Mouse (Mus musculus) gastrocnemius, postnatal 25 days (tissue): ENCODE results near the gene Vmn1r75. TPM values are rescaled to one million over a fixed set of nuclear protein-coding genes. Genes with fewer than 3 reads are reported as not detected.

ENCODE experiments used
- DNase-seq: peaks from one replicate; pipeline ENCODE4 v3.0.0; 2022
- long read RNA-seq, 2 experiments: library from polyadenylated mRNA; stranded (forward); transcript quantifications; one replicate each; pipeline ENCODE4 v2.0.0; 2021
- total RNA-seq, 2 experiments: library from RNA; stranded (reverse); gene quantifications; 1 replicate in 1 of 2; 2 replicates in 1 of 2; pipeline ENCODE4 v1.2.3; 2021

Vmn1r75 gene
- not detected for total RNA-seq
- long read RNA-seq, experiment 1: 0 reads
- long read RNA-seq, experiment 2: 0 reads

- DNase-seq: no peak
Measured at GRCm38 (mm10) chr7:11874330-11874729, at the start of gene Vmn1r75. Vmn1r75 (plus strand) TSS chr7:11874630.

- DNase-seq: no peak
Measured at GRCm38 (mm10) chr7:11833680-11834079, 40.8 kb upstream of the Vmn1r75 start, which contains the start of gene Vmn1r74. Vmn1r74 (plus strand) TSS chr7:11833980.

Other genes with a start within 250 kb of the Vmn1r75 start
- not detected for gene Vmn1r72, start 194.5 kb upstream of the Vmn1r75 start, total RNA-seq
- gene Vmn1r73, start 144.4 kb upstream of the Vmn1r75 start, total RNA-seq: not detected
- not detected for gene Vmn1r74, start 40.6 kb upstream of the Vmn1r75 start, total RNA-seq
- not detected for gene Vmn1r76, start 63.6 kb downstream of the Vmn1r75 start, total RNA-seq
- not detected for gene Vmn1r77, start 162.1 kb downstream of the Vmn1r75 start, total RNA-seq